Comparison of ENCODE assay signal across 29 mouse cellular contexts in genomic region chr7:73331645-73332044, GRCm38 (mm10). TPM values are rescaled to one million over a fixed set of nuclear protein-coding genes. Genes with fewer than 3 reads are reported as not detected.
DNase-seq lines count a peak whose midpoint lies in the region; ATAC-seq and TF ChIP-seq lines count a peak whose summit lies in the region.
"Had no signal": no experiment of that assay in that cellular context is flagged by ENCODE, and none has a peak within 500 bp of the region (broad histone marks: within the 10 kb centered on the region; RNA-seq: fewer than 3 reads in every experiment).

No protein-coding gene starts in this region.

- intact Hi-C loops in gastrocnemius, adult 2 months (cut with DNase I), result loop anchor here (2.0 kb wide), 1 partner anchor 55 kb away; no protein-coding TSS in a partner anchor
- intact Hi-C loops in gastrocnemius, postnatal 14 days (cut with DNase I; ENCODE audit: low total_unique reads), result no loop called here

- no peaks in the 10 kb centered on the region for H3K27me3 ChIP-seq in intestine, embryonic 16.5 days (replicated peaks; ENCODE audit: control insufficient read depth, insufficient read depth, low read length)
- H3K27me3 ChIP-seq in intestine, embryonic 15.5 days (replicated peaks), result no peaks in the 10 kb centered on the region
- H3K27me3 ChIP-seq in testis, adult 2 months (ENCODE audit: control insufficient read depth, insufficient read depth, low read length), result no peaks in the 10 kb centered on the region
- H3K27me3 ChIP-seq: embryonic facial prominence, embryonic 15.5 days; forebrain, embryonic 15.5 days had no signal

- WGBS in intestine, embryonic 16.5 days, result 70% methylated on average over 7 of the region's 7 CpGs
- WGBS in intestine, embryonic 15.5 days, result 81% methylated on average over 7 of the region's 7 CpGs

- H3K4me3 ChIP-seq in gastrocnemius, adult 2 months, result no peak overlapping the region
- H3K4me3 ChIP-seq in intestine, embryonic 16.5 days (ENCODE audit: low read length), result no peak overlapping the region
- no peak overlapping the region for H3K4me3 ChIP-seq in intestine, embryonic 15.5 days (replicated peaks)
- H3K4me3 ChIP-seq in testis, adult 2 months (ENCODE audit: control insufficient read depth, low read depth, low read length), result no peak overlapping the region
- H3K4me3 ChIP-seq: embryonic facial prominence, embryonic 15.5 days; forebrain, embryonic 15.5 days; heart, embryonic 12.5 days; limb, embryonic 15.5 days had no signal

- no peaks in the 10 kb centered on the region for H3K9me3 ChIP-seq in intestine, embryonic 16.5 days (ENCODE audit: control insufficient read depth, low read length)
- H3K9me3 ChIP-seq in intestine, embryonic 15.5 days, result no peaks in the 10 kb centered on the region
- H3K9me3 ChIP-seq: embryonic facial prominence, embryonic 15.5 days; forebrain, embryonic 15.5 days; heart, embryonic 12.5 days; limb, embryonic 15.5 days had no signal

- peaks cover 33% of the 10 kb centered on the region for H3K4me1 ChIP-seq in intestine, embryonic 16.5 days (ENCODE audit: control insufficient read depth, insufficient read depth, low read length)
- H3K4me1 ChIP-seq in intestine, embryonic 15.5 days (replicated peaks), result peaks cover 35% of the 10 kb centered on the region
- peaks cover under 1% of the 10 kb centered on the region; the same call in 1 of the 2 replicates for H3K4me1 ChIP-seq in testis, adult 2 months (ENCODE audit: control insufficient read depth, insufficient read depth, low read length)

- peak overlapping the region; percentile 56 for H3K27ac ChIP-seq in gastrocnemius, adult 2 months
- H3K27ac ChIP-seq in intestine, embryonic 16.5 days (ENCODE audit: low read length), result no peak overlapping the region
- H3K27ac ChIP-seq in intestine, embryonic 15.5 days, result no peak overlapping the region
- H3K27ac ChIP-seq in testis, adult 2 months (ENCODE audit: control insufficient read depth, insufficient read depth, low read depth, low read length), result peak overlapping the region; percentile 54; the same call in 1 of the 2 replicates
- H3K27ac ChIP-seq: embryonic facial prominence, embryonic 15.5 days; forebrain, embryonic 15.5 days; hindbrain, postnatal 0 days; limb, embryonic 15.5 days; liver, embryonic 14.5 days had no signal

- no peak for TF ChIP-seq CTCF in gastrocnemius, adult 2 months (IDR thresholded peaks at IDR 0.05)
- no peak for TF ChIP-seq CTCF in testis, adult 2 months (IDR thresholded peaks at IDR 0.05; ENCODE audit: control insufficient read depth, insufficient read depth, insufficient replicate concordance, low read depth, low read length)

- TF ChIP-seq POLR2A in testis, adult 2 months (IDR thresholded peaks at IDR 0.05; ENCODE audit: control insufficient read depth, low read depth, low read length), result no peak

- no peaks in the 10 kb centered on the region for H3K36me3 ChIP-seq in intestine, embryonic 16.5 days (ENCODE audit: control insufficient read depth, insufficient read depth, low read length)
- no peaks in the 10 kb centered on the region for H3K36me3 ChIP-seq in intestine, embryonic 15.5 days
- no peaks in the 10 kb centered on the region for H3K36me3 ChIP-seq in testis, adult 2 months (ENCODE audit: control insufficient read depth, insufficient read depth, low read length)
- H3K36me3 ChIP-seq: embryonic facial prominence, embryonic 15.5 days; forebrain, embryonic 15.5 days; heart, embryonic 12.5 days; limb, embryonic 15.5 days had no signal

- no peak for ATAC-seq in intestine, embryonic 16.5 days
- ATAC-seq in intestine, embryonic 15.5 days, result no peak
- ATAC-seq: CD4-positive, CD25-positive, alpha-beta regulatory T cell, adult 4 months; forebrain, embryonic 15.5 days; hindbrain, postnatal 0 days; midbrain, embryonic 16.5 days had no signal

- no peak overlapping the region for H3K4me2 ChIP-seq in intestine, embryonic 16.5 days (ENCODE audit: low read depth, low read length)
- no peak overlapping the region for H3K4me2 ChIP-seq in intestine, embryonic 15.5 days (replicated peaks)
- H3K4me2 ChIP-seq: embryonic facial prominence, embryonic 15.5 days; forebrain, embryonic 15.5 days; heart, embryonic 12.5 days; limb, embryonic 15.5 days; lung, embryonic 14.5 days had no signal

- DNase-seq in gastrocnemius, adult 2 months, result no peak
- DNase-seq in gastrocnemius, postnatal 14 days, result no peak
- DNase-seq in testis, postnatal 10 days (ENCODE audit: low spot score), result no peak
- no peak for DNase-seq in frontal cortex, postnatal 14 days (ENCODE audit: low spot score in 2 of 2)
- DNase-seq in liver, result no peak
- DNase-seq: cerebellum, adult 2 months; cerebellum, postnatal 14 days; heart, adult 18-20 months; heart, postnatal 4 days; kidney, adult 9 months; kidney, postnatal 10 days; layer of hippocampus, adult 9-11 months; lung, embryonic 14.5 days; lung, postnatal 14 days; right cerebral cortex, postnatal 25 days; spleen, adult 18-20 months; thymus, postnatal 14 days had no signal

- 0 out of 2 replicates have a peak overlapping the region, but pooled peaks have one; percentile 19 for H3K9ac ChIP-seq in intestine, embryonic 16.5 days (ENCODE audit: low read depth, low read length)
- H3K9ac ChIP-seq in intestine, embryonic 15.5 days, result no peak overlapping the region
- H3K9ac ChIP-seq: embryonic facial prominence, embryonic 15.5 days; forebrain, embryonic 15.5 days; heart, embryonic 12.5 days; limb, embryonic 15.5 days; liver, embryonic 14.5 days; lung, embryonic 14.5 days had no signal

RNA-seq across cellular contexts. Expression of gene Rgma, which starts 43.7 kb away (rescaled TPM):
- 10 to 100 TPM; 46.1 to 52.4 TPM for total RNA-seq in gastrocnemius, adult 2 months (2021)
- total RNA-seq in gastrocnemius, postnatal 14 days (2021), result 10 to 100 TPM; 53.4 to 73.5 TPM
- 5.3 and 5.8 TPM in 2 replicates for polyA plus RNA-seq in intestine, embryonic 16.5 days (2015; fragmentation: Nextera tagmentation; extraction: Ambion mirVana)
- polyA plus RNA-seq in intestine, embryonic 15.5 days (2015; fragmentation: Nextera tagmentation; extraction: Ambion mirVana), result 7.4 TPM in 2 replicates
- polyA plus RNA-seq in testis, adult 2 months (2012; rRNA removed), result 8.5 and 9.3 TPM in 2 replicates
- total RNA-seq: neutrophil, adult 5-6 weeks had no signal
- polyA plus RNA-seq: CD4-positive, CD25-positive, alpha-beta regulatory T cell, adult 4 months had no signal

Comparison
In these comparisons a context has a peak if more than half of its experiments do, and no peak if none do; other contexts are left out.
1. H3K27ac ChIP-seq: peak in gastrocnemius, adult 2 months (single experiment) and testis, adult 2 months (single experiment); none in intestine, embryonic 16.5 days (single experiment) and intestine, embryonic 15.5 days (single experiment).